Mouse (Mus musculus): ENCODE results near the gene Ints7. TPM values are rescaled to one million over a fixed set of nuclear protein-coding genes. Genes with fewer than 3 reads are reported as not detected.

Ints7 gene
- 10 to 100 TPM; 23.9 to 28.1 TPM for total RNA-seq (2021)
- long read RNA-seq, experiment 1, full-length matches to known transcripts: 5 of 12 reads
- long read RNA-seq, experiment 1, partial matches to known transcripts: 3 of 12 reads
- long read RNA-seq, experiment 1, other reads (novel, unspliced or antisense): 4 of 12 reads
- long read RNA-seq, experiment 2, full-length matches to known transcripts: 7 of 11 reads
- long read RNA-seq, experiment 2, partial matches to known transcripts: 1 of 11 reads
- long read RNA-seq, experiment 2, other reads (novel, unspliced or antisense): 3 of 11 reads

DNA sequence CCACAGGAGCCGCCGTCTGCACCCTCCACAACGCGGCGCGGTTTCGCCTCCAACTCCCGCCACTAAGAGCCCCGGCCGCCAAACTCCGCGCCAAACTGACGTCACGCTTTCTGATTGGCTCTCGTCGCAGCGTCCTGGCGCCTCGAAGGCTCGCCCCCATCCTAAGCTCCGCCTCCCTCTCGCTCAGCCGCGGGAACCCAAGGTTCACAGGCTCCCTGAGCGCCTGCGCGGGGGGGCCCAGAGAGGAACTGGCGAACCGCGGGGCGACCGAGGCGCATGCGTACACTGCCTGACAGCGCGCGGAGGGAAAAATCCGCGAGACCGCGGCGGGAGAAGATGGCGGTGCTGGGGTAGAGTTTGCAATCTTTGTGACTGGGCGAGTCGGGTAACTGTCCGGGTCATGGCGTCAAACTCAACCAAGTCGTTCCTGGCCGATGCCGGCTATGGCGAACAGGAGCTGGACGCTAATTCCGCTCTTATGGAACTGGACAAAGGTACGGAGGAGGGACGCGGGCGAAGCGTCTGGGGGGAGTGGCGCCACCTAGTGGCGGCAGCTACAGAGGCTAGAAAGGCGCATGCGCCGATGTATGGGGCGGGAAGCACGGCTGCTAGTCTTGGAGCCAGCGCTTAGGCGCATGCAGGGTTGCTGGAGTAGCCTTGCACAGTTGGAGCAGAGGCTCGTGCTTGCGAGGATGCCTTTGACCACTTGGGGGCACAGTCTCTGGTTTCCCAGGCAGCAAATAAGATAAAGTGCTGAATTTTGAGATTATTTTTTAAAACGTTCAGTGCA is at the start of gene Ints7, which contains the start of gene Dtl:
TSS of gene Ints7 (plus strand) at position 179 of the 790 bp plus-strand sequence.
TSS of gene Dtl (minus strand) at position 87 of the 790 bp plus-strand sequence.
- DNase-seq (ENCODE audit: low spot score in 2 of 2): peak; percentile 99

DNA sequence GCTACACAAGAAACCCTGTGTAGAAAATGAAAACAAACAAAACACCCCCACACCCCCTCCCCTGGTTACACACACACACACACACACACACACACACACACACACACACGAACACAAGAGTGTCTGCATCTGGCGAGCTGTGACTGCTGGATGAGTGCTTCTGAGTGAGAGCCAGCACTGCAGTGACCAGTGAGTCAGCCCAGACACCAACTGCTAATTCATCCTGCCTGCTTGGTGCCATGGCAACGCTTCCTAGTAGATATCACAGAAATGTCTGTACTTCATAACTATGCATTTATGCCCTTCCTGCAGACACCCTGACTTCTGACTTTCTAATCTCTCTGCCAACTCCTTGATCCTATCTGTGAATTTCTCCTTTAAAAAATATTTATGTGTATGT is 48.3 kb upstream of the Ints7 start:
- peak in 1 of 2 experiments; percentile 8 for DNase-seq (ENCODE audit: low spot score in 2 of 2)

DNA sequence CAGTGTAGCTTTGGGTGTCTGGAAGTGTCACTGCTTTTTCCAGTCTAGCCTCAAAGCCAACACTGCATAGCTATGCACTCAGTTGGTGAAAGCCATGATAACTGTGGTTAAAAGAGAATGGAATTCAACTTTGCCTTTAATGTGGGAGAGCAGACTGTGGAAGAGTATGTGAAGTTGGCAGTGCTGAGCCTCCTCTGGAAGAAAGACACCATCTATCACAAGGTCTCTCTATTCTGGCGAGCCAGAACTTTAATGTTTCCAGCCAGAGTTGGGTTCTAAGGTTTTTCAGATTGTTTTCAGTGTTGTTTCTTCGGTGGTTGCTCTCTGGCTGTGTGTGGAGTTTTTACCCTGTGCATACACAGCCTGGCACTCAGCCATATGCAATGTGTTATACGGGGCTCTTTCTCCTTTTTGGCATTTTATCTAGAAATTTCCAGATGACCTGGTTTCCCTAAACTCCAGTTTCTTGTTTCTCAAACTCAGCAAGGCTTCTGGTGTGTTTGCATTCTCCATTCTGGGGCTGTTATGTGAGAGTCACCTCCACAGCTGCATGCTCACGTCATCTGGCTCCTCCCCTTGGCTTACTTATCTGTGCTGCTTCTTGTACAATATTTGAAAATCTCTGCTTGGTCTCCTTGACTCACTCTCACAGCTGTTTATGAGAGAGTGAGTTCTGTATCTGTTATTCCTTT is 47.4 kb upstream of the Ints7 start:
- DNase-seq (ENCODE audit: low spot score in 2 of 2): peak in 1 of 2 experiments; percentile 22

DNA sequence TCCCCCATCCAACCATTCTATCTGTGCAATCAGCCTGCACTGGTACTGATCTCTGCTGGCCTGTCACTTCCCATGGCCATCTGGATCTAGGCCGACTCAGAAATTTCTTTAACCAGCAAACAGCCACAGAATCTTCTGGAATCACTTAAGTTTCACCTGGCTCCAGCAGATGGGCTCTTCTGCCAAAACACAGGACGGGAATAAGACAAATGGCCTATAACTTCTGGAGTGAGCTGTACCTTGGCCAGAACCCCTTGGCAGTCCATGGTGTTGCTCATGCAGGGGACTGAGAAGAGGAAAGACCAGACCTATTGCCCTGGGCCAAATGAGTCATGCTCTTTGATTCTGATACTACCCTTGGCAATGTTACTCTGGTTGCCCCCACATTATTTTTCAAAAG is 46.0 kb upstream of the Ints7 start:
- no peak for DNase-seq (ENCODE audit: low spot score in 2 of 2)

DNA sequence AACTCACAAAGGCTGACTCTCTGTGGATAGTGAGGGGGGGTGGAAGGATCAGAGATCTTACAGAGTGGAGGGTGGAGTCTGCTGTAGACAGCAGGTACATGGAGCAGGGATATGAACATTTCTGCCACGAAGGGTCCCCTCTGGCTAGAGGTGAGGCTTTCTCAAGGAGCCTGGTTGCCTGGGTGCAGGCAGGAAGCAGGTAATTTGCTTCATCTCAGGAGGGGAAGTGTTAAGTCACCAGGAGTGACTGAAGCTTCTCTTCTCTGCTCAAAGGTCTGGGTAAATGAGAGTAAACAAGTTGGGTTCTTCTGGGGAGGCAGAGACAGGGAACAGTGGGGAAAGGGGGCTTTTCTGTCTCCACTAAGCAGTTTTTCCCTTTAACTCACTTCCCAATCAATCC is 44.4 kb upstream of the Ints7 start:
- no peak for DNase-seq (ENCODE audit: low spot score in 2 of 2)

DNA sequence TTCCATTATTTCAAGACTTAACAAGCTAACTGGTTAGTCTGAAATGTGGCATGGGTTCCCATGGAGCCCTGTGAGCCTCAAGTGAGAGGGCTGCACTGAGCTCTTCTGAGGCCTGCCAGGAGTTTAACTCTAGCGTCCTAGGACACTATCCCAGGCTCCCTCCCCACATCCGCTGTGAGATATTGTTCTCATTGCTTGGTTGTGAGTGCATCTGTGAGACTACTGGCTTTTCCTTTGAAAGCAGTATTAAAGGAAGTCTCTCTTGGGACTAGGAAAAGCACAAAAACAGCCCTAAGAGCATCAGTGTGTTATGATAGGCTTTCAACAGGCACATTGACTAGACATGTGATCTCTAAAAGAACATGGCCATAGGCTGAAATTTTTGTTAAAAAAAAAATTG is 40.5 kb upstream of the Ints7 start:
- no peak for DNase-seq (ENCODE audit: low spot score in 2 of 2)

DNA sequence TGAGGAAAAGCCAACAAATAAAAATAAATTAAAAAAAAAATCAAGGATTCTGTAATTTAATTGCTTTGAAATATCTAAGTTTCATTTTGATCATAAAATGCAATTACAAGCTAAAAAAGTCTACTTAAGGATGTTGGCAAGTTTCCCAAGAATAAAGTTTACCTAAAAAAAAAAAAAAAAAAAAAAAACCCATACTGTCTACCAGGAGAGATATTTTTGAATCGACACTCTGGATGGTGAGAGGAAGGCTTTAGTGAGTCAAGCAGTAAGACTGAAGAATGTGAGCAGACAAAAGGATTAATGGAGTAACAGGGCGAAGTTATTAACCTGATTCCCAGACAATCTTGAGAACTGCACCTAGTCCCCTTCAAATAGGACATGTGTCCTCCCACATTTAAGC is 35.1 kb upstream of the Ints7 start:
- no peak for DNase-seq (ENCODE audit: low spot score in 2 of 2)

DNA sequence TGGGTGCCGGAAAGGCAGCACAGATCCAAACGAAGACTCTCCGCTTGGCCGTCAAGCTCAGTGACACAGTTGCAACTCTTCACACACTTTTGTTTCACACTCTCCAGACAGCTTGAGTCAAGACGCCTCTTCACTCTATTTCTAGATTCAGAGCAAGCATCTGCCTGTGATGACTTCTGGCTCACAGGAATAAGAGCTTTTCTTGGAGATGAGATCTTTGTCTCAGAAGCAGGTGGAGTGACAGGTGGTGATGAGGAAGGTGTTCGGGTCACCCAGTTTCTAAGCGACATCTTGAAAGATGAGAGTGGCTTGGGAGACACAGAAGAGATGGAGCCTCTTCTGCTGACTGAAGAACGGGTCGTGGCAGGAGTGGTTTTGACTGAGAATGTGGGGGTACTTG is 34.4 kb upstream of the Ints7 start:
- no peak for DNase-seq (ENCODE audit: low spot score in 2 of 2)

DNA sequence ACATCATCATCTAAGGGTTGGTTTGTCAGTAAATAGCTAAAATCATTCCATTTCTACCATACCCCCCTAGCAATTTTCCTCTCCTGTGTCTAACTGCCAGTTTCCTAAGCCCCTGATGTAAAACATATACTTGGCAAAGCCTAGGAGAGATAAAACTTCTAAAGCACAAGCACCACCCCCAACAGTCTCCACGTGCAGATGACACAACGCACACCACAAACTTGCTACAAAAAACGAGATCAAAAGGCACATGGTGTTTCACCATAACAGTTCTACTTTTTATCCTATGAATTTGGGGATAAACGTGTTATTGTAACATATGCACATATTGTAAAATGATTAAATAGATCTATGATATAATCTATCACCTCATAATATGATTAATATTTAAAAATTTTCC is 33.8 kb upstream of the Ints7 start:
- no peak for DNase-seq (ENCODE audit: low spot score in 2 of 2)

DNA sequence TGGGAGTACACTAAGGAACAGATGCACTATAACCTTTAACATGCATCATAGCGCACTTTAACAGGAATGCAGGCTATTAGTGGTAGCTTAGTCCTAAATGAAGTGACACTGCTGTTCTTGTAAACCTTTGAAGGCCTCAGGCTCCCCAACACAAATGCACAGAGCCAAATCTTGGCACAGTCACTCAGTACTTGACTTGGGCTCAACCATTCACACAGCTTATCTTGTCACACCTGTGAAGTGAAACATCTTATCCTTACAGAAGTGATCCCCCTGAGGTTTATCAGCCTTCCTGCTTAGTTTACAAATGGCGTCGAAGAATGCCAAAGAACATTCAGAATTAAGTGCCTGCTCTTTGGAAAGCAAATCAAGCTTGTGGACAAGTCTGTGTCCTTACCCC is 31.7 kb upstream of the Ints7 start:
- no peak for DNase-seq (ENCODE audit: low spot score in 2 of 2)

DNA sequence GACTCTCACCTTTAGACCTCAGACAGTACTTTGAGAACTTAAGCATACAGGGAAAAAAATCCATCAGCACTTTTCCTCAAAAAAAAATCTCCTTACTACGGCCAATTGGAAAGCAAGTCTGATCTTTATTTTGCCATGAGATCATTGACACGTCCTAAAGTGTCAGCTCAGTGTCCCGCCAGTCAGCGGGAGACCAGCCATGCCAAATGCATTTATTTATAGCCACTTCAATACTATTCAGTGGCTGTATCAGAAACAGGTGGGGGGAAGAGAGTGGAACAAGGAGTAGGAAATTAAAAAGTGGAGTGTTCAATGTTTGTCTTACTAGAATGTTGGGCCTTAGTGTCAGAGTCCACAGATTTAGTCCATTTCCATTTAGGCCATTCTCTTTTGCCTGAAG is 24.6 kb upstream of the Ints7 start:
- no peak for DNase-seq (ENCODE audit: low spot score in 2 of 2)

DNA sequence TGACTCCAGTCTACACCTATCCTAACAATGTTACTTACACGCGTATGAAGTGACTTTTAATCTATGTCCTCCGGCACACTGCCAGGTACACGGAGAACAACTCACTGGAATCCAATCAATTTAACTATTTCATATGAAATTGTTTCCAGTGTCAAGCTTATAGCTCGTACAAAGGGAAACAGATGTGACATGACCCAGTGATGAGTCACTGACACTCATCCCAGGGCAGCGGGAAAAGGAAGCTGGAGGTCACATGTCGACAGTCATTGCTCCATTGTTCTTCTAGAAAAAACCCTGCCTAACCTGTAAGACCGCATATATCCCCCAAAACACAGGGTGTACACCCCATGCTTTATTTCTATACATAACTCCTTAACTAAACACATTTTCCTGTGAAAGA is 18.3 kb upstream of the Ints7 start:
- DNase-seq (ENCODE audit: low spot score in 2 of 2): no peak

DNA sequence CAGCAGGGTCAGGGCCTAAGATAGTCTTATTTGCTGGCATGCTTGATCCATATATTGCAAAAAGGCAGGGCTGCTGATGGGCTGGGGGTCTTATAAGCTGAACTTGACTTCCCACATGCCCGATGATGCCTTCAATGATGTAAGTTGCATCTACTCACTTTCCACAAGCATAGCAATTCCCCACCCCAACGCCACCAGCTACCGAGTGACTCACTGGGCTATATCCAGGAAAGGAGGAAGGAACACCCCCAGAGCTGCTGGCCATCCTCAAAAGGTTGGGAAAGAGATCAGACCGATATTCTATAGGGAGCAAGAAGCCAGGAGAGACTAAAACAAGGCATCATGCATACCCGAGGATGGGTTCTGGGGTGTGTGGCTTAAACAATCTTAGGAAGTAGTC is 15.7 kb upstream of the Ints7 start:
- DNase-seq (ENCODE audit: low spot score in 2 of 2): no peak

DNA sequence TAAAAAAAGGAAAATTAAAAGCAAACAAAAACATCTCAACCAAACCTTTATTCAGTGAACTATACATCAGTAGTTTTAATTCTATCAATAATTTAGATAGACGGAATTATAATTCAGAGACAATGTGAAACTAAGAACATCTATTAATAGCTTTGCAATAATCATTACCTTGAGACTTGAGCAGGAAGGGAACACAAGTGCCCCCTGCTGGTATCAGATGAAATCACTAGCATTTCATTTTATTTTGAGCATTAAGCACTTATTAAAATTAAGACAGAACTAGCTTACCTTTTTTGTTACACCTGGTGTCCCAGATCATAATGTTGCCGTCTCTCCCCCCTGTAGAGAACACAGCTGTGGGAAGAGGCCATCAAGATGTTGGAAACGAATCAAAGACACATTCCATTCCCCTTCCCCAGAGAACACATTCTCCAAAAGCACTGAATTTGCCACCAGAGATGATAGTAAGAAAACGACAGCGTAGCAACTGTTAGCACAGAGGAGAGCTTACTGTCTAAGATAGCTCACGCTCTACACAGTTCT is 12.5 kb upstream of the Ints7 start:
- peak in 1 of 2 experiments; percentile 56 for DNase-seq (ENCODE audit: low spot score in 2 of 2)

DNA sequence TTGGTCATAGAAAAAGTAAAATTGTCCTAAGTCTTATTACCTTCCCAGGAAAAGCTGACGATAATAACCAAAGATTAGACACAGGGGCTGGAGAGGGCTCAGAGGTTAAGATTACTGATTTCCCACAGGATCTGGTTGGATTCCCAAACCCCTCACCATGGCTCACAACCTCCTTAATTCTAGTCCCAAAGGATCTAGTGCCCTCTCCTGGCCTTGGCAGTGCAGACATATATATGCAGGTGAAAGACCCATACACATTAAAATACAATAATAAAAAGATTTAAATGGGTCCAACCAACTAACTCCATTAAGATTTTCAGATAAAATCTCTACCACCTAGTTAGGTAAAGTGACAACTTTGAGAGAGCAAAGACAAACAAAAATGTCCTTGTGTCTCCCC is 7.6 kb upstream of the Ints7 start:
- DNase-seq (ENCODE audit: low spot score in 2 of 2): no peak

DNA sequence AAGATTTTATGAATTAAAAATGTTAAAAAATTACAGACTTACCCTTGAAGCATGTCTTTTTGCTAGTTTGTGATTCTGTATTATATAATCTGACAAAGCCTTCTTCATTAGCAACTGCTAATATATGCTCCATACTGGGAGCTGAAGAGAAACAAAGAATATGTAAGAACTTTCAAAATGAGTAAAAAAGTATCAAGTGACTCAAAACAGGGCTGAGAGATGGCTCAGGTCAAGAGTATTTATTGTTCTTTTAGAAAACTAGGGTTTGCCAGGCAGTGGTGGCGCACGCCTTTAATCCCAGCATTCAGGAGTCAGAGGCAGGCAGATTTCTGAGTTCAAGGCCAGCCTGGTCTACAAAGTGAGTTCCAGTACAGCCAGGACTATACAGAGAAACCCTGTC is 5.8 kb upstream of the Ints7 start:
- DNase-seq (ENCODE audit: low spot score in 2 of 2): no peak

DNA sequence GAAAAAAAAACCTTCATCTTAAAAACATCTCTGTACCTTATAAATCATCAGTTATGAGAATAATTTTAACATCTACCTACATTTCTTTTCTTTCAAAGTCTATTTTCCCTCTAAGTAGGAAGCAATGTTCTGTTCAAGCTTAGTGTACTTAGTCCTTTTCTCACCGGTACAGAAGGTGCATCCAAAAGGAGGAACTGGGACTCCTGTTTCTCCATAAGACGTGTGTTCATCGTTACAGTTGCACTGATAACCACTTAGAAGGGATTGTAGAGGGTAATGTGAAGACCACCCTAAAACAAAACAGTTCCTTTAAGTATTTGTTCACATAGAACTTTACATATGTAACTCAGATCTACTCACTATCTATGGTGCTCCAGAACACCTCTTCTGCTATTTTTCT is 5.0 kb upstream of the Ints7 start:
- no peak for DNase-seq (ENCODE audit: low spot score in 2 of 2)

DNA sequence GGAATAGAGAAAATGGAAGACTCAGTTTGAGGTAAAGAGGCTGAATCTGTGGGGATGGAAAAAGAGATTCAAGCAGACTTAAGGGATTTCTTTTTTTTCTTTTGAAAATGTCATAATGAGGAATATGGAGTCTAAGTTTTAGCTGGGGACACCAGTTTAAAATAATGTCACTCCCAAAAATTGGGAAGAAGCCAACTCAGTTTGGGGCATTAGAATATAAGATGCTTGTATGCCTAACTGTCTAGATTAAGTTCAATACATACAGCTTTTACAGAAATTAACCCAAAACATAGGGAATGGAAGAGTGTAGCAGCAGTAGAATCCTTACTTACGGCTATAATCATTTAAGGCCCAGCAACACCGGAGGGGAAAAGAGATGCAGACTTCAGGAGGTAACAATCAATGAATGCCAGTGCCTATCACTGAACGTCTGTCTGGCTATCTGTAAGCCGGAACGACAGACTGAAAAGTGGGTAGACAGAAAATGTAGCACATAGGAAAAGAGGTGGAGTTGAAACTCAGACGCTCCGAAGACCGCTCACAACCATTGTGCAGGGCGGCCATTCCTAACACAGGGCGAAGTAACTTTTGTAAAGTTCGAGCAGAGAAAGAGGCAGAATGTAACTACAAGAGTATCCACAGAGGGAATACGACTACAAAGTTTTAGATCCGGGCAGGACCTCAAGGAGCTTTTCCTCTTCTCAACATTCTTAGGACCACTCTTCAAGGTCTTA is 1.4 kb upstream of the Ints7 start:
- DNase-seq (ENCODE audit: low spot score in 2 of 2): no peak

DNA sequence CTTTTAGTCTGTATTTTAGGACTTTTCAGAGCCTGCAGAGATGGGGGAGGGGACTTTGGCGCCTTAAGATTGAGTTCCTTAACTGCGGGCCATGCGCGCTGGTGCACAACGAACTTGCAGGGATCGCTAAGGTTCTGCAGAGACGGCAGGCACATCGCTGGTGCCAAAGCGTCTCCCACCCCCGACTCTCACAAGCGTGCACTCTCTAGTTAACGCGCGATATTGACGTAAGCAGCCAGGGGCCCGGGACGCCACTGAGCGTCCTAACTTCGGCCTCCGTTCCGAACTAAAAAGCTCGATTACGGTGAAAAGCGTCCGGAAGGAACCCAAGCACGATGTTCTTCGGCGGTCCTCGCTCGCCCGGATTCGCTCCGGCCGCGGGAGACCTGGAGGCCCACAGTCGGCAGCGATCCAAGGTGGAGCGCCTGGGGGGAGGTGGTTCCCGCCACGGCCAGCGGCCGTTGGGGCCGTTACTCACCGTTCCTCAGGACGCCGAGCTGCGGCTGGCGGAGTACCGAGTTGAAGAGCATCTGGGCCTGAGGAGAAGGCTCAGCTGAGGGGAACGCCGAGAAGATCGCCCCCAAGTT is 472 bp upstream of the Ints7 start:
- DNase-seq (ENCODE audit: low spot score in 2 of 2): no peak

DNA sequence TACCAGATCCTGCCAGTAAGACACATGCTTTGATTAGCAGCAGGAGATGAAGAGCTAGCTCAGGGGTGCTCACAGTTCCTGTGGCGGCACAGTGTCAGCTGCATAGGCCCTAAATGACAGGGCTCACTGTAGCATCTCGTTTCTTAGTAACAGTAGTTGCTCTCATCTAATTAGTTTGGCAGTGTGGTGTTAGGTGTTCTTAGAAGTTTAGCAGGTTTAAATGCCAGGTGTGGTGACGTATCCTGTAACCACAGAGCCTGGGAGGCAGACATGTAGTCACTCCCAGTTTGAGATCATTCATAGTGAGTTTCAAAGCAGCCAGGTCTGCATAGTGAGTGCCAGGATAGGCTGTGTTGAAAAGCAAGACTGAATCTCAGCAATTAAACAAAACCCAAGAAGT is 4.1 kb downstream of the Ints7 start:
- DNase-seq (ENCODE audit: low spot score in 2 of 2): no peak

DNA sequence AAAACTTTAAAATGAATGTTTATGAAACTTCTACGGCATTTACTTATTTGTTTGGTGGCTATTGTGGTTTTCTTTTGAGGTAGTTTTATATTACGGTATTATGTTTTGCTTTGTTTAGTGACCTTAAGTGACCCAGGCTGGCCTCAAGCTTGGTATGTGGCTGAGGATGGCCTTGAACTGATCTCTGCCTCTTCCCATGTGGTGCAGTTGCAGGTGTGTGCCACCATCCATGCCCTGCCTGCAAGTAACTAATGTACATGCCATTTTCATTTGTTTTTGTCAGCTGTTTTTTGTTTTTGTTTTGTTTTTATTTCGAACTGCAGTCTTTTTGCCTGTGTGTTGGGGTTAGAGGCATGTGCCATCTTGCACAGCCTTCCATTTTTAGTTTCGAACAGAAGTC is 6.2 kb downstream of the Ints7 start:
- no peak for DNase-seq (ENCODE audit: low spot score in 2 of 2)

Data from layer of hippocampus, postnatal 14 days (tissue).